Mouse (Mus musculus) midbrain, postnatal 0 days (tissue): ENCODE measurements around the gene Utp11. TPM values are rescaled to one million over a fixed set of nuclear protein-coding genes. Genes with fewer than 3 reads are reported as not detected.

Experiments used
- ATAC-seq: fragments of 200-750 bp; cut with Nextera tagmentation; 2 replicates; pipeline ENCODE4 v1.8.0; 2017; ENCODE audit warnings: moderate number of reproducible peaks, mild to moderate bottlenecking, moderate TSS enrichment, moderate library complexity; ENCODE audit not compliant: low FRiP score
- DNase-seq: peaks from one replicate; pipeline ENCODE4 v3.0.0-alpha.2; 2015; ENCODE audit warnings: low spot score
- H3K27ac ChIP-seq: fragments of 300-500 bp; sonication (generic); 2 replicates; pipeline ENCODE4 v1.5.1; 2014; ENCODE audit warnings: low read depth, mild to moderate bottlenecking, low read length, mixed read lengths
- H3K27me3 ChIP-seq: fragments of 300-500 bp; sonication (generic); 2 replicates; pipeline ENCODE4 v1.6.1; 2014; ENCODE audit warnings: low read length, control low read depth, mixed read lengths; ENCODE audit not compliant: insufficient read depth
- H3K36me3 ChIP-seq: fragments of 300-500 bp; sonication (generic); 2 replicates; pipeline ENCODE4 v1.6.1; 2014; ENCODE audit warnings: low read length, control low read depth, mixed read lengths; ENCODE audit not compliant: insufficient read depth
- H3K4me1 ChIP-seq: fragments of 300-500 bp; sonication (generic); 2 replicates; pipeline ENCODE4 v1.6.1; 2014; ENCODE audit warnings: mild to moderate bottlenecking, control low read depth, antibody characterized with exemption, low read length, mixed read lengths; ENCODE audit not compliant: insufficient read depth
- H3K4me2 ChIP-seq: fragments of 300-500 bp; sonication (generic); 2 replicates; pipeline ENCODE4 v1.6.1; 2014; ENCODE audit warnings: low read depth, mild to moderate bottlenecking, low read length, mixed read lengths; ENCODE audit not compliant: poor library complexity, severe bottlenecking
- H3K4me3 ChIP-seq: fragments of 300-500 bp; sonication (generic); 2 replicates; pipeline ENCODE4 v1.5.1; 2014; ENCODE audit warnings: low read depth, mild to moderate bottlenecking, low read length, moderate library complexity
- H3K9ac ChIP-seq: fragments of 300-500 bp; sonication (generic); replicated peaks from 2 replicates; pipeline ENCODE4 v1.6.1; 2014; ENCODE audit warnings: mild to moderate bottlenecking, low read length, moderate library complexity, mixed read lengths; ENCODE audit not compliant: poor library complexity, severe bottlenecking
- H3K9me3 ChIP-seq: fragments of 300-500 bp; sonication (generic); 2 replicates; pipeline ENCODE4 v1.6.1; 2016; ENCODE audit warnings: low read length, control low read depth
- CTCF ChIP-seq: IDR thresholded peaks from 2 replicates; pipeline ENCODE4 v1.5.1; 2016; ENCODE audit warnings: antibody characterized with exemption, mild to moderate bottlenecking
- WGBS: fragments of 180-500 bp; shearing (Covaris S2); extraction: QIAGEN DNeasy Blood & Tissue Kit; methylation state at CpG from one replicate; pipeline ENCODE4 v1.1.7; 2014; 5-methylcytosine and 5-hydroxymethylcytosine counted together
- polyA plus RNA-seq: library from polyadenylated mRNA; unstranded; fragments of >200 nt; fragmentation: Nextera tagmentation; extraction: Ambion mirVana; gene quantifications from 2 replicates; pipeline ENCODE4 v1.2.1, GENCODE M21; 2015
- total RNA-seq: library from RNA; depleted of rRNA; stranded (reverse); fragments of >200 nt; gene quantifications from 2 replicates; pipeline ENCODE4 v1.2.3, GENCODE M21; 2014

The Utp11 gene
- total and polyA plus RNA-seq, 2 experiments from 2014 or later: 10.3 to 31.7 TPM

GRCm38 (mm10) chr4:124671583-124671982 is 21.8 kb downstream of the Utp11 start:
- H3K9me3 ChIP-seq: no peaks in the 10 kb centered on the region
- no peak for TF ChIP-seq CTCF
- H3K4me2 ChIP-seq: no peak overlapping the region
- 44% methylated on average over 7 of the region's 7 CpGs for WGBS
- no peak for ATAC-seq
- no peak overlapping the region for H3K4me3 ChIP-seq
- peaks cover 30% of the 10 kb centered on the region; the same call in 1 of the 2 replicates for H3K4me1 ChIP-seq
- H3K27ac ChIP-seq: peak overlapping the region; percentile 38; the same call in 1 of the 2 replicates
- DNase-seq: no peak
- peaks cover 3% of the 10 kb centered on the region; the same call in 1 of the 2 replicates for H3K27me3 ChIP-seq
- H3K36me3 ChIP-seq: no peaks in the 10 kb centered on the region
- no peak overlapping the region for H3K9ac ChIP-seq

GRCm38 (mm10) chr4:124670232-124670631 is 23.2 kb downstream of the Utp11 start:
- Histone ChIP-seq H3K36me3 (no peaks in the 10 kb centered on the region), H3K4me2 (no peak overlapping the region), H3K27ac (no peak overlapping the region), H3K9me3 (no peaks in the 10 kb centered on the region), H3K9ac (no peak overlapping the region), H3K4me1 (peaks cover 30% of the 10 kb centered on the region; the same call in 1 of the 2 replicates), H3K27me3 (peaks cover 7% of the 10 kb centered on the region), H3K4me3 (no peak overlapping the region)
- ATAC-seq (no peak), DNase-seq (no peak)
- TF ChIP-seq CTCF: no peak
- WGBS: 68% methylated on average over 8 of the region's 8 CpGs

GRCm38 (mm10) chr4:124668078-124668477 is 25.3 kb downstream of the Utp11 start:
- DNase-seq: no peak
- no peaks in the 10 kb centered on the region for H3K36me3 ChIP-seq
- WGBS: 15% methylated on average over 8 of the region's 8 CpGs
- H3K27me3 ChIP-seq: peaks cover 7% of the 10 kb centered on the region
- H3K4me1 ChIP-seq: peaks cover 23% of the 10 kb centered on the region; the same call in 1 of the 2 replicates
- H3K27ac ChIP-seq: no peak overlapping the region
- TF ChIP-seq CTCF: no peak
- H3K9me3 ChIP-seq: no peaks in the 10 kb centered on the region
- no peak overlapping the region for H3K4me3 ChIP-seq
- no peak overlapping the region for H3K9ac ChIP-seq
- no peak for ATAC-seq
- H3K4me2 ChIP-seq: no peak overlapping the region

GRCm38 (mm10) chr4:124667476-124668033 is 25.8 kb downstream of the Utp11 start:
- ATAC-seq (no peak), DNase-seq (no peak)
- TF ChIP-seq CTCF: no peak
- WGBS: 33% methylated on average over 14 of the region's 14 CpGs
- Histone ChIP-seq H3K4me1 (peaks cover 17% of the 10 kb centered on the region; the same call in 1 of the 2 replicates), H3K9me3 (no peaks in the 10 kb centered on the region), H3K27me3 (peaks cover 7% of the 10 kb centered on the region), H3K9ac (no peak overlapping the region), H3K36me3 (no peaks in the 10 kb centered on the region), H3K4me3 (no peak overlapping the region), H3K4me2 (no peak overlapping the region), H3K27ac (no peak overlapping the region)

GRCm38 (mm10) chr4:124664604-124665003 is 28.8 kb downstream of the Utp11 start:
- 61% methylated on average over 15 of the region's 15 CpGs for WGBS
- no peak overlapping the region for H3K27ac ChIP-seq
- no peaks in the 10 kb centered on the region for H3K36me3 ChIP-seq
- H3K27me3 ChIP-seq: peaks cover 22% of the 10 kb centered on the region
- no peaks in the 10 kb centered on the region for H3K9me3 ChIP-seq
- 0 out of 2 replicates have a peak, but pooled peaks cover 8% of the 10 kb centered on the region for H3K4me1 ChIP-seq
- ATAC-seq (no peak), DNase-seq (no peak)
- no peak overlapping the region for H3K4me3 ChIP-seq
- H3K4me2 ChIP-seq: no peak overlapping the region
- H3K9ac ChIP-seq: no peak overlapping the region
- TF ChIP-seq CTCF: no peak

- Histone ChIP-seq H3K9me3 (no peaks in the 10 kb centered on the region), H3K4me3 (no peak overlapping the region), H3K9ac (no peak overlapping the region), H3K4me1 (0 out of 2 replicates have a peak, but pooled peaks cover 8% of the 10 kb centered on the region), H3K27ac (no peak overlapping the region), H3K36me3 (no peaks in the 10 kb centered on the region), H3K4me2 (no peak overlapping the region), H3K27me3 (peaks cover 22% of the 10 kb centered on the region)
- DNase-seq: no peak
- no peak for ATAC-seq
- no peak for TF ChIP-seq CTCF
- WGBS: 48% methylated on average over 9 of the region's 9 CpGs
Observed at GRCm38 (mm10) chr4:124664185-124664584, 29.2 kb downstream of the Utp11 start.
